Mouse (Mus musculus): ENCODE measurements around the gene Srebf1.

The Srebf1 gene

GRCm38 (mm10) chr11:60150677-60151076 lies 71.7 kb downstream of the Srebf1 start:
- in situ Hi-C loops (cut with MboI, MseI): no loop called here

Data from T-helper 1 cell (primary cell).